Mouse (Mus musculus): ENCODE measurements around the gene Atp8a1.

DNA sequence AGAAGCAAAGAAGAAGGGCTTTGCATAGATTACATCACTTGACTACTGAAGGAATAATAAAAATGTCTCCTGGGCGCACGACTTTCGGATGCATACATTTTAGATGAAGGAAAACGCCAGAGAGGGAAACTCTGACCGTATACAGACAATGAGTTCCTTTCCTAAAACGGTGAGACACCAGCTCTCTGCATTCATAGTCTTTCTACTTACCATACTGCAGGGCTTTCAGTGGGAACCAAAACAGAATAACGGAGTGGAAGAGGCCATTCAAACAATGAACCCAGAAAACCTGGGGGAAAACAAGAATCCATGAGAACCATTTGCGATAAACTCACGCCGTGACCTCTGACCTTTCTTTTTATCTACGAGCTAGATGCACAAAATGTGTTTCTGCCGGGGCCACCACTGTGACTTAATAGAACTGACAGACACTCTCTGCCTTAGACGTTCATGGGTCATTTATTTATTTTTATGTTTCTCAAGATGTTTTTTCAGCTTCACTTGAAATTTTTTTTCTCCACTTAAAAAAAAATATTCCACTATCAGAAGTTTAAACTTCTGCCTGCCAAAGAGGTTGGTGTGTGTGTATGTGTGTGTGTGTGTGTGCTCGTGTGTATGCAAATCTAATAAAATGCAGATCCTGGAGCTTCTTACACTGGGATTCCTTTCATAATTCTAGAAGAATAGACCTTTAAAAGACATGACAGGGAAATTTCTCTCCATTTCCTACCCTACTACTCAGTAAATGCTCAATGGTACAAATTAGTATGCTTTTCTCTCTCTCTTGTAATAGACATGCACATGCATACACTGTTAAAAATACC, 191.3 kb downstream of the Atp8a1 start:
- TF ChIP-seq POLR2A (IDR thresholded peaks at IDR 0.05; ENCODE audit: extremely low read depth, insufficient read depth, low read length) (no peak), CTCF (IDR thresholded peaks at IDR 0.05; ENCODE audit: low read depth, low read length) (no peak)
